Mouse (Mus musculus) megakaryocyte, embryonic 14.5 days (primary cell): ENCODE data around the gene Id1.

Experiments
- FLI1 ChIP-seq: IDR thresholded peaks from 2 replicates; pipeline ENCODE4 v1.6.1; 2012; ENCODE audit warnings: low read length, inconsistent platforms, mixed read lengths
- GATA1 ChIP-seq: IDR thresholded peaks from 3 replicates; pipeline ENCODE4 v1.6.1; 2012; ENCODE audit warnings: mixed read lengths, low read length, inconsistent platforms, borderline replicate concordance

- TF ChIP-seq GATA1, result no peak
- no peak for TF ChIP-seq FLI1
These were observed 31.2 kb upstream of the Id1 start for GRCm38 (mm10) chr2:152704811-152705370.
